Mouse (Mus musculus): ENCODE measurements around the gene Car4.

Gene Car4

GRCm38 (mm10) chr11:84958271-84958630 lies 665 bp downstream of the Car4 start:
- no peak for DNase-seq (ENCODE audit: low spot score)

GRCm38 (mm10) chr11:84959181-84959580 lies 1.6 kb downstream of the Car4 start:
- no peak for DNase-seq (ENCODE audit: low spot score)

GRCm38 (mm10) chr11:84959701-84960181 lies 2.2 kb downstream of the Car4 start:
- DNase-seq (ENCODE audit: low spot score), result no peak

GRCm38 (mm10) chr11:84960291-84960690 lies 2.7 kb downstream of the Car4 start:
- DNase-seq (ENCODE audit: low spot score), result no peak

GRCm38 (mm10) chr11:84960780-84961179 lies 3.2 kb downstream of the Car4 start:
- DNase-seq (ENCODE audit: low spot score), result no peak

- DNase-seq (ENCODE audit: low spot score), result no peak
Measured at GRCm38 (mm10) chr11:84961571-84961970, 4.0 kb downstream of the Car4 start.

- DNase-seq (ENCODE audit: low spot score), result no peak
Measured at GRCm38 (mm10) chr11:84962536-84962935, 5.0 kb downstream of the Car4 start.

- no peak for DNase-seq (ENCODE audit: low spot score)
Measured at GRCm38 (mm10) chr11:84963556-84963955, 6.0 kb downstream of the Car4 start.

GRCm38 (mm10) chr11:84966696-84967095 lies 9.1 kb downstream of the Car4 start:
- DNase-seq (ENCODE audit: low spot score), result no peak

- DNase-seq (ENCODE audit: low spot score), result no peak
Measured at GRCm38 (mm10) chr11:84967113-84967512, 9.5 kb downstream of the Car4 start.

GRCm38 (mm10) chr11:84968309-84968708 lies 10.7 kb downstream of the Car4 start:
- no peak for DNase-seq (ENCODE audit: low spot score)

GRCm38 (mm10) chr11:84968775-84969174 lies 11.2 kb downstream of the Car4 start:
- no peak for DNase-seq (ENCODE audit: low spot score)

- DNase-seq (ENCODE audit: low spot score), result no peak
Measured at GRCm38 (mm10) chr11:84972067-84972466, 14.5 kb downstream of the Car4 start.

- DNase-seq (ENCODE audit: low spot score), result no peak
Measured at GRCm38 (mm10) chr11:84973661-84974060, 16.1 kb downstream of the Car4 start.

GRCm38 (mm10) chr11:84974582-84974981 lies 17.0 kb downstream of the Car4 start:
- DNase-seq (ENCODE audit: low spot score), result no peak

- no peak for DNase-seq (ENCODE audit: low spot score)
Measured at GRCm38 (mm10) chr11:84976706-84977105, 19.1 kb downstream of the Car4 start.

GRCm38 (mm10) chr11:84977385-84977952 lies 19.9 kb downstream of the Car4 start:
- DNase-seq (ENCODE audit: low spot score), result no peak

GRCm38 (mm10) chr11:84978113-84978512 lies 20.5 kb downstream of the Car4 start:
- no peak for DNase-seq (ENCODE audit: low spot score)

GRCm38 (mm10) chr11:84979351-84979750 lies 21.8 kb downstream of the Car4 start:
- no peak for DNase-seq (ENCODE audit: low spot score)

- DNase-seq (ENCODE audit: low spot score), result no peak
Measured at GRCm38 (mm10) chr11:84980697-84981096, 23.1 kb downstream of the Car4 start.

GRCm38 (mm10) chr11:84985421-84985820 lies 27.8 kb downstream of the Car4 start:
- no peak for DNase-seq (ENCODE audit: low spot score)

- DNase-seq (ENCODE audit: low spot score), result no peak
Measured at GRCm38 (mm10) chr11:84988341-84988919, 30.8 kb downstream of the Car4 start.

- DNase-seq (ENCODE audit: low spot score), result no peak
Measured at GRCm38 (mm10) chr11:84992996-84993395, 35.4 kb downstream of the Car4 start.

- no peak for DNase-seq (ENCODE audit: low spot score)
Measured at GRCm38 (mm10) chr11:84995241-84995640, 37.7 kb downstream of the Car4 start.

Data from ovary, postnatal 14 days (tissue).